Mouse (Mus musculus) C2C12 (cell line): Measurements from ENCODE around the gene Cdkn2aip. TPM values are rescaled to one million over a fixed set of nuclear protein-coding genes. Genes with fewer than 3 reads are reported as not detected.

Experiments used
- H3K27me3 ChIP-seq: one replicate; pipeline ENCODE4 v1.6.1; 2011; ENCODE audit not compliant: control insufficient read depth, insufficient read depth, insufficient read length
- H3K36me3 ChIP-seq: one replicate; pipeline ENCODE4 v1.6.1; 2011; ENCODE audit not compliant: control insufficient read depth, insufficient read depth
- H3K4me3 ChIP-seq: one replicate; pipeline ENCODE4 v1.5.1; 2011; ENCODE audit warnings: mild to moderate bottlenecking, control low read depth; ENCODE audit not compliant: poor library complexity, insufficient read depth, severe bottlenecking
- H3K79me2 ChIP-seq: one replicate; pipeline ENCODE4 v1.6.1; 2011; ENCODE audit not compliant: control insufficient read depth, insufficient read depth
- H3K79me3 ChIP-seq: one replicate; pipeline ENCODE4 v1.6.1; 2011; ENCODE audit warnings: low read depth, control low read depth
- H3ac ChIP-seq: one replicate; pipeline ENCODE3; 2011; ENCODE audit warnings: low read depth; ENCODE audit not compliant: control insufficient read depth, insufficient read length
- CEBPB ChIP-seq: IDR thresholded peaks from one replicate; pipeline ENCODE4 v1.6.1; 2011; ENCODE audit warnings: low read depth, mild to moderate bottlenecking, control low read depth, moderate library complexity
- CTCF ChIP-seq: IDR thresholded peaks from one replicate; pipeline ENCODE4 v1.5.1; 2011; ENCODE audit not compliant: control insufficient read depth, insufficient read depth, insufficient read length
- FOSL1 ChIP-seq: IDR thresholded peaks from one replicate; pipeline ENCODE4 v1.8.0; 2011; ENCODE audit warnings: mild to moderate bottlenecking, low read length; ENCODE audit not compliant: poor library complexity, insufficient read depth, severe bottlenecking
- MAX ChIP-seq: IDR thresholded peaks from one replicate; pipeline ENCODE4 v1.6.1; 2011; ENCODE audit warnings: mild to moderate bottlenecking, control low read depth
- MYOD1 ChIP-seq: IDR thresholded peaks from one replicate; pipeline ENCODE4 v1.6.1; 2011; ENCODE audit warnings: low read depth; ENCODE audit not compliant: control insufficient read depth, insufficient read length
- MYOG ChIP-seq: IDR thresholded peaks from one replicate; pipeline ENCODE4 v1.6.1; 2011; ENCODE audit not compliant: control insufficient read depth, insufficient read length; ENCODE audit errors: extremely low read depth
- USF1 ChIP-seq: IDR thresholded peaks from one replicate; pipeline ENCODE4 v1.6.1; 2011; ENCODE audit warnings: low read depth, mild to moderate bottlenecking, control low read depth, moderate library complexity
- polyA plus RNA-seq: library from polyadenylated mRNA; unstranded; fragments of >200 nt; fragmentation: generic; extraction: Trizol; gene quantifications from one replicate; pipeline ENCODE4 v1.2.1, GENCODE M21; 2012; ENCODE audit warnings: missing spikeins

The Cdkn2aip gene
- polyA plus RNA-seq, 1 experiment, result 3.8 TPM

- H3K79me3 ChIP-seq, result peaks cover 16% of the 10 kb centered on the region
- H3ac ChIP-seq, result peak overlapping the region; percentile 95
These were observed 515 bp downstream of the Cdkn2aip start for GRCm38 (mm10) chr8:47713171-47713663.

GRCm38 (mm10) chr8:47708106-47708505, 5.6 kb downstream of the Cdkn2aip start:
- TF ChIP-seq USF1, result no peak
- no peak for TF ChIP-seq FOSL1
- TF ChIP-seq MAX, result no peak
- no peak for TF ChIP-seq MYOD1
- TF ChIP-seq CEBPB, result no peak
- TF ChIP-seq CTCF, result no peak
- no peak for TF ChIP-seq MYOG
- Histone ChIP-seq H3K79me2 (peaks cover 23% of the 10 kb centered on the region), H3K79me3 (peaks cover 12% of the 10 kb centered on the region), H3K4me3 (no peak overlapping the region), H3ac (no peak overlapping the region), H3K27me3 (no peaks in the 10 kb centered on the region), H3K36me3 (peaks cover 38% of the 10 kb centered on the region)

More at GRCm38 (mm10) chr8:47713171-47713663, 515 bp downstream of the Cdkn2aip start:
- TF ChIP-seq MYOD1 (no peak), MYOG (no peak), MAX (no peak), USF1 (no peak), CTCF (no peak), FOSL1 (no peak), CEBPB (no peak)
- peaks cover 28% of the 10 kb centered on the region for H3K79me2 ChIP-seq
- peaks cover 31% of the 10 kb centered on the region for H3K36me3 ChIP-seq
- no peaks in the 10 kb centered on the region for H3K27me3 ChIP-seq
- peak overlapping the region; percentile 84 for H3K4me3 ChIP-seq

- Histone ChIP-seq H3K27me3 (no peaks in the 10 kb centered on the region), H3K4me3 (no peak overlapping the region), H3ac (no peak overlapping the region), H3K36me3 (peaks cover 38% of the 10 kb centered on the region), H3K79me2 (peaks cover 9% of the 10 kb centered on the region), H3K79me3 (peaks cover 3% of the 10 kb centered on the region)
- TF ChIP-seq MYOD1 (no peak), FOSL1 (no peak), MAX (no peak)
These were observed 7.0 kb downstream of the Cdkn2aip start for GRCm38 (mm10) chr8:47706746-47707145.

- H3K4me3 ChIP-seq, result no peak overlapping the region
- H3K79me3 ChIP-seq, result no peaks in the 10 kb centered on the region
- H3K79me2 ChIP-seq, result no peaks in the 10 kb centered on the region
- TF ChIP-seq MAX (no peak), CEBPB (no peak), FOSL1 (no peak), CTCF (no peak), MYOG (no peak), MYOD1 (no peak), USF1 (no peak)
- H3K27me3 ChIP-seq, result no peaks in the 10 kb centered on the region
- no peak overlapping the region for H3ac ChIP-seq
- H3K36me3 ChIP-seq, result no peaks in the 10 kb centered on the region
These were observed 11.4 kb downstream of the Cdkn2aip start for GRCm38 (mm10) chr8:47702333-47702732.

- Histone ChIP-seq H3K79me2 (no peaks in the 10 kb centered on the region), H3K79me3 (no peaks in the 10 kb centered on the region), H3K4me3 (no peak overlapping the region), H3K27me3 (no peaks in the 10 kb centered on the region), H3K36me3 (no peaks in the 10 kb centered on the region), H3ac (no peak overlapping the region)
- no peak for TF ChIP-seq MAX
- no peak for TF ChIP-seq MYOG
- TF ChIP-seq CEBPB, result no peak
- TF ChIP-seq MYOD1, result no peak
- TF ChIP-seq FOSL1, result no peak
- no peak for TF ChIP-seq USF1
- no peak for TF ChIP-seq CTCF
These were observed 16.0 kb downstream of the Cdkn2aip start for GRCm38 (mm10) chr8:47697696-47698095.

- Histone ChIP-seq H3K79me3 (no peaks in the 10 kb centered on the region), H3K79me2 (no peaks in the 10 kb centered on the region), H3K36me3 (no peaks in the 10 kb centered on the region), H3K27me3 (no peaks in the 10 kb centered on the region), H3K4me3 (no peak overlapping the region), H3ac (no peak overlapping the region)
- TF ChIP-seq MYOG (no peak), FOSL1 (no peak), CTCF (no peak), CEBPB (no peak), MYOD1 (no peak), MAX (no peak), USF1 (no peak)
These were observed 18.2 kb downstream of the Cdkn2aip start for GRCm38 (mm10) chr8:47695431-47696105.
